Mouse (Mus musculus) NIH3T3 (cell line): ENCODE results near the gene Map2k1.
A peak's percentile ranks its signal among the peaks of the same experiment; 100 is the strongest.

ENCODE experiments used
- DNase-seq: peaks from one replicate; pipeline ENCODE4 v3.0.0-alpha.2; 2012; ENCODE audit warnings: low read depth

Map2k1 gene

GRCm38 (mm10) chr9:64249371-64249770 is 4.1 kb downstream of the Map2k1 start:
- DNase-seq, result no peak

DNA sequence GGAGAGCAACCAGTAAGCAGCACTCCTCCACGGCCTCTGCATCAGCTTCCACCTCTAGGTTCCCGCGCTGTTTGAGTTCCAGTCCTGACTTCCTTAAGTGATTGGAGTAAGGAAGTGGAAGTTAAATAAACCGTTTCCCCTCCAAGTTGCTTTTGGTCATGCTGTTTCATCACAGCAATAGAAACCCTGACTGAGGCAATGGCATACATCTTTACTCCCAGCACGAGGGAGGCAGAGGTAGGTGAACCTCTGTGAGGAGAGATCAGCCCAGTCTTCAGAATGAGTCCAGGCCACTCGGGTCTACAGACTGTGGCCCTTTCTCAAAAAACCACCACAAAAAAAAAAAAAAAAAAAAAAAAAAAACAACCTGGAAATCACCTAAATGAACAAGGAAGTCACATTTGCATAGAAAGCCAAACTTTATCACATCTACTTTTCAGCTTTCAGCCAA is 11.0 kb downstream of the Map2k1 start:
- no peak for DNase-seq

DNA sequence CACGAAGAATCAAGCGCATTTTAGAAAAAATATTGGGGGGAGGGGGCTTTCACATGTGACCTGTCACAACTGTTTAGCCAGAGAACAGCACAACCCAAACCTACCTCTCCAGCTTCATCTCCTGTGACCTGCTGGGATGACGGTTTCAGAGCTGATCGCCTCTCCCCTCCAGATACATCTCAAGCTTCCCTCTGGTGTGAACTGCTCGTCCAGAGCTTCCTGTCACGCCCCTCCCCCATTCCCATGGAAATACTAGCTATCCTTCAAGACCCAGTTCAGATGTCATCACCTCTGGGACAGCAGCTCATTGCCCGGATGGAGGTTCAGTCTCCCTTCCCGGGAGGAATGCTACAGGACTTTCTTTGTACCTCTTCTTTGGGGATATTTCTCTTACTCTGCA is 12.8 kb downstream of the Map2k1 start:
- no peak for DNase-seq

DNA sequence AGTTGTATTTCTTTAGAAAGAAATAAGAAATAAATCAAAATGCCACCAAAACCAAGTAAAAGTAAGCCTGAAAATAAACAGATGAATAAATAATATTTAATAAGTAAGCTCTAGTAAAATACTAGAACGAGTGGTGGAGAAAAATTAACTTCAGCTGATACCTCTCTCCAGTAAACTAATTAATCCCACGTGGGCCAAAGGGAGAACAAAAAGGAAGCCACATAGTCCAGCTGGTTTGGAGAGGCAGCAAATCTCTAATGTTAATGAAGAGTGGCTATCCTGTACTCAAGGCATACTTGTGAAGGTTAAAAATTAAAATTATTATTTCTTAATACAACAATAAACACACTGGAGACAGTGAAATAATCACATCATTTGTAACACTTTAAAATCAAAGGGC is 13.3 kb downstream of the Map2k1 start:
- DNase-seq, result no peak

GRCm38 (mm10) chr9:64236056-64236455 is 17.4 kb downstream of the Map2k1 start:
- DNase-seq, result no peak

DNA sequence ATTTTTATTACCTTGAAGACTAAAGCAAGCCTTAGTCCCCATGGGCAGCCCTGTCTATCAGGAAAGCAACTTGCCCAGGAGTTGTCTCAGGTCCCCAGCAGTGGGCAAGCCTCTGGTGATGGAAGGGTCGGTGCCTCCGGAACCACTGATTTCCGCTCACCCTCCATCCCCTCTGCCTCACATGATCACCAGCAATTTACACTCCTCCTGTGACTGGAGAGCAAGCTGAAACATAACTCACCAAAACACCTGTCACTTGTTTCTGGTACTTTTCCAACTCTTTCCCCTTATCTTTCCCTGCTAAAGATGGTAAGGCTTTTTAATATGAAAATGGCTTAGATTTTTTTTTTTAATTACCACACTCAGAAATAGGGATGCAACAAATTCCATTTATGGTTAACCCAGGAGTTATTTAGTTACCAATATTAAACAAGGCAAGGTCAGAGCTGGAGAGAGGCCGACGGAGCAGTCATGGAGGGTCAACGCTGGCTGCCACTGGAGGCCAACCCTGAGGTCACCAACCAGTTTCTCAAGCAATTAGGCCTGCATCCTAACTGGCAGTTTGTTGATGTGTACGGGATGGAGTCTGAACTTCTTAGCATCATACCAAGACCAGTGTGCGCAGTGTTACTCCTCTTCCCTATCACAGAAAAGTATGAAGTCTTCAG is 18.5 kb downstream of the Map2k1 start, which contains the start of gene Uchl4:
Gene Uchl4 (plus strand): TSS at position 434 of the 668 bp plus-strand sequence.
- no peak for DNase-seq

- no peak for DNase-seq
Observed at GRCm38 (mm10) chr9:64233656-64234055, 19.8 kb downstream of the Map2k1 start.

GRCm38 (mm10) chr9:64232257-64232957 is 21.0 kb downstream of the Map2k1 start:
- DNase-seq, result no peak

DNA sequence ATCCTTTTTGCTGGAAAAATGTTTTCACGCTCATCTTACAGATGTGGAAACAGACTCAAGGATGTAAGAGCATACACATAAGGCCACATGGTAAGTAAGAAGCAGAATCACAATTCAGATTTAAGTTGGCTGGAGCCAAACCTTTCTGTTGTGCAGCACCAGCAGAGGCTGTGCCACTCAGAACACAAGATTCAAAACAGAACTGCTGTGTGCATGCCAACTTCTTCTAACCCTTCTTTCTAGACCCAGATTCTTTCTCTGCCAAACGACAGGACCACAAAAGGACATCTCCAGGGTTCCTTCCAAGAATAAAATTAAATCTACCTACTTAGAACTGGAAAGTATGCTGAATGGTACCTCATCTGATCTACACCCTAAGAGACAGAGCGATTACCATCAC is 21.8 kb downstream of the Map2k1 start:
- DNase-seq, result peak; percentile 6

GRCm38 (mm10) chr9:64231171-64231570 is 22.3 kb downstream of the Map2k1 start:
- no peak for DNase-seq

DNA sequence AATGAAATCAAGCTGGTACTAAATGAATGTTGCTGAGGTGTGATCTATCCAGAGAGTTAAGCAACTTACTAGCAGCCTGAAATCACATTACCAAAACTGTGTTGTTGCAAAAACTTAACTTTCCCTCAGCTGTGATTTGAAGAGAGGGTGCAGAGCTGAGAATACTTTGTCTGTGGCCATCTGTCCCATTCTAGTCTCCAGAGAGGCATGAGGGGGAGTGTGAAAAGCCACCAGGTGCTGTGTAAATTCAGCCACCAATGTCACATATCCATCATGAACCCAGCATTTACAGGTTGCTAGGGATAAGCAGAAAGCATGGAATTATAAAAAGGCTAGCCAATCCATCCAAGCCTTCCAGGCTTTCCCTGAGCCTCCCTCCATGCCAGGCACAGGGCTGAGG is 24.5 kb downstream of the Map2k1 start:
- DNase-seq, result no peak

DNA sequence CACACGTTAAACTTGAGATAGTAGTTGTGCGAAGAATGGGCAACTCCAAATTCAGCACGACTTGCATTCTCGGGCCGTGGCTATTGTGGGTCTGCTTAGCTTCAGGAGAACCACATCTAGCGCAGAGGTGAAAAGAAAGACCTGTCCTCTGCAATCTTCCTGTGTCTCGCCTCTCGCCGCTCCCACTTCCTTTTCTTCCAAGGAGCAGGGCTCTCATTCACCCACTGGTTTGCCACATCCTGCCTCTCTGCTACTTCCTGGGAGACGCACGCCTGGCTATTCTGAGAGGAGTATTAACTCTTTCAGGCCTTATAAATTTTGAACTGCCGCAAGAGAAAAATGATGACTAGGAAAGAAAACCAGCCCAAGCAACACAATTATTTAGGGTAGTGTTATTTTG is 25.7 kb downstream of the Map2k1 start:
- no peak for DNase-seq

DNA sequence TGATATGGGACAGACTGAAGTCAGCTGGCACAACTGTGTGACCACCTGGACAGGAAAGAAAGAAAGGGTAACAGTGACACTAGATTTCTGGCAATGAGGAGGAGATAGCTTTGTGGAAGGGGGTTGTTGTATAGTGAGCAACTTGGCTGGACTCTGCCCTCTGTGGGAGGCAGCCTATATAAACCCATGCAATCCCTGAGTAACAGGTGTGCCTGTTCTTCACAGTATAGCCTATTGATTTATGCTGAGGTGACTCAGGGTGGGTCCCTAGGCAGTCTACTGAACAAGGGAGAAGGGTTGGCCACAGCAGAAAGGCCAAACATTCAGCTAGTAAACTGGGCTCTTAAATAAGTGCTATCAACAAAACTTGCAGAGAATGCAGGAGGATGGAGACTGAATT is 27.6 kb downstream of the Map2k1 start:
- DNase-seq, result no peak

DNA sequence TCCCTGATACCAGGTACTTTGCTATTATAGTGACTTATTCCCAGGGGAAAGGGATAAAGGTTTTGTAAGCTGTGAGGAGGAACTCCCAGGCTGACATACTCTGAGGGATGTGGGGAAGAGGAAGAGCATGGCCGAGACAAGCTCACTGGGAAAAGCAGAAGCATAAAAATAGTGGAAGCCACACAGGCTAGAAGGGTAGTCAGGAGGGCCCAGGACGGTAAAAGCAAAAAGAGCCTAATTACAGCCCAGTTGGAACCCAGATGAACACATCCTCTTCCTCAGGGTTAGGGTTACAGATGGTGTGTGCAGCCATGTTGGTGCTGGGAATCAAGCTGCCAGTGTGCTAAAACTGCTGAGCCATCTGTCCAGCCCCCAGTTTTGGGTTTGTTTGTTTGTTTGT is 31.3 kb downstream of the Map2k1 start:
- no peak for DNase-seq

GRCm38 (mm10) chr9:64221480-64221879 is 32.0 kb downstream of the Map2k1 start:
- DNase-seq, result no peak

GRCm38 (mm10) chr9:64220603-64221002 is 32.8 kb downstream of the Map2k1 start:
- no peak for DNase-seq

DNA sequence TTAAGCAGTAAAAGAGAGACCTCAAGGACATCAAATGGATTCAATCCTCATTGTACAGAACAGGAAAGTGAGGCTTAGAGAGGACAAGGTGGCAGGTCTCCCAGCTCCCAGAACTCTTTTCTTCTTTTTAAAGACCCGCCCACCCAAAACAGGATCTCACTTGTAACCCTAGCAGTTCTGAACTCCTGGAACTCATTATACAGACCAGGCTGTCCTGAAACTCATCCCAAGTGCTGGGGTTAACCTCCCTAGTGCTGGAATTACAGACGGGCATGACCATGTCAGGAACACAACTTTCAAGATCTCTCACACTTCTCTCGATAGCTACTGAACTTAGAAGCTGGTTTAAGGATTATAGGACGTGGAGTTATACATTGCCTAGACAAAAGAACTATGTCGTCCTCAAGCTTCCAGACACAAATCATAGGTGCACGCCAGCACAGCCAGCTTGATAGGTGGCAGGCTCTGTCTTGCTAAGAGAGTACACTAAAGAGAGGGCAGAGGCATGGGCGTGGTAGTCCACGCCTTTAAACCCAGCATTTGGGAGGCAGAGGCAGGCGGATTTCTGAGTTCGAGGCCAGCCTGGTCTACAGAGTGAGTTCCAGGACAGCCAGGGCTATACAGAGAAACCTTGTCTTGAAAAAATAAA is 33.5 kb downstream of the Map2k1 start:
- no peak for DNase-seq

- DNase-seq, result no peak
Observed at GRCm38 (mm10) chr9:64219305-64219704, 34.1 kb downstream of the Map2k1 start.

GRCm38 (mm10) chr9:64217887-64218286 is 35.5 kb downstream of the Map2k1 start:
- DNase-seq, result peak; percentile 23

GRCm38 (mm10) chr9:64216641-64217040 is 36.8 kb downstream of the Map2k1 start:
- peak; percentile 7 for DNase-seq

DNA sequence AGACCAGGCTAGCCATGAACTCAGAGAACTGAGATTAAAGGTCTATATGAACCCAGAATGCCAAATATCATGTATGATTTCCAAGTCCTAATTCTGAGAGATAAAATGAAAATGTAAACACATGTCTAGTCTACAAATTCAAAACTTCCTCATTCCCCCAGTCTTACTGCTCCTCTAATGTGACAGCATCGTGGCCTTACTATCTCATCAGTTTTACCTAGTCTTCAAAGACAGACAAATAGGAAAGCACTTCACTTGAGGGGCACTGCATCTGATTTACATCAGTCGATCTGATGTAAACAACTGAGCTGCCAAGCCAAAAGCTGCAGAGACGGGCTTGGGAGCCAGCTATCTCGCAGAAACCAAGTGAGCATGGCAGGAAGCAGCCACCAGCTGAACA is 37.3 kb downstream of the Map2k1 start:
- no peak for DNase-seq

DNA sequence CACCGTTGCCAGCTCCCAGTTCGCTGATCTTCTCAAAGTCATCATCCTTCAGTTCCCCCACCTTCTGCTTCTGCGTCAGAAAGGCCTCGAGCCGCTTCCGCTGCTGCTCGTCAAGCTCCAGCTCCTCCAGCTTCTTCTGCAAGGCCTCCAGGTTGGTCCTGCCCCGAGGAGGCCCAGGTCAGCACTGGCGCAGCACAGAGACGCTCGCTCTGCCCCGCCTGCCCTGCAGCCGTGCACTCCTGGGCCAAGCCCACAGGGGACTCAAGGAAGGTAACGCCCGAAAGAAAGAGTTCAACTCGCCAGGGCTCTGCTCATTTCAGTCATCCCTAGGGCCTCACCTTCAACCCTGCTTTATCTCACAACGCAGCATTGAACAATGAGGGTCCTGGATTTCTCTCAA is 39.0 kb downstream of the Map2k1 start:
- no peak for DNase-seq

GRCm38 (mm10) chr9:64207509-64208084 is 45.8 kb downstream of the Map2k1 start:
- no peak for DNase-seq
